Mouse (Mus musculus) large intestine, adult 2 months (tissue): Measurements from ENCODE around the gene Dmac1. TPM values are rescaled to one million over a fixed set of nuclear protein-coding genes. Genes with fewer than 3 reads are reported as not detected.
"Not testable (repeated sequence)": the region's sequence is repeated elsewhere in the genome, so short reads cannot be mapped to it uniquely, and the experiment has no call there.

Source experiments
- DNase-seq: peaks from one replicate; pipeline ENCODE4 v3.0.0-alpha.2; 2012; ENCODE audit warnings: low read depth, low spot score
- WGBS: fragments of 180-500 bp; shearing (Covaris S2); methylation state at CpG from one replicate; pipeline ENCODE4 v1.1.7; 2018; 5-methylcytosine and 5-hydroxymethylcytosine counted together
- polyA plus RNA-seq: library from polyadenylated mRNA; depleted of rRNA; stranded (reverse); fragments of >200 nt; gene quantifications from 2 replicates; pipeline ENCODE4 v1.2.3, GENCODE M21; 2012; rRNA removed

The Dmac1 gene
- polyA plus RNA-seq: 41.2 and 44.4 TPM in 2 replicates

DNA sequence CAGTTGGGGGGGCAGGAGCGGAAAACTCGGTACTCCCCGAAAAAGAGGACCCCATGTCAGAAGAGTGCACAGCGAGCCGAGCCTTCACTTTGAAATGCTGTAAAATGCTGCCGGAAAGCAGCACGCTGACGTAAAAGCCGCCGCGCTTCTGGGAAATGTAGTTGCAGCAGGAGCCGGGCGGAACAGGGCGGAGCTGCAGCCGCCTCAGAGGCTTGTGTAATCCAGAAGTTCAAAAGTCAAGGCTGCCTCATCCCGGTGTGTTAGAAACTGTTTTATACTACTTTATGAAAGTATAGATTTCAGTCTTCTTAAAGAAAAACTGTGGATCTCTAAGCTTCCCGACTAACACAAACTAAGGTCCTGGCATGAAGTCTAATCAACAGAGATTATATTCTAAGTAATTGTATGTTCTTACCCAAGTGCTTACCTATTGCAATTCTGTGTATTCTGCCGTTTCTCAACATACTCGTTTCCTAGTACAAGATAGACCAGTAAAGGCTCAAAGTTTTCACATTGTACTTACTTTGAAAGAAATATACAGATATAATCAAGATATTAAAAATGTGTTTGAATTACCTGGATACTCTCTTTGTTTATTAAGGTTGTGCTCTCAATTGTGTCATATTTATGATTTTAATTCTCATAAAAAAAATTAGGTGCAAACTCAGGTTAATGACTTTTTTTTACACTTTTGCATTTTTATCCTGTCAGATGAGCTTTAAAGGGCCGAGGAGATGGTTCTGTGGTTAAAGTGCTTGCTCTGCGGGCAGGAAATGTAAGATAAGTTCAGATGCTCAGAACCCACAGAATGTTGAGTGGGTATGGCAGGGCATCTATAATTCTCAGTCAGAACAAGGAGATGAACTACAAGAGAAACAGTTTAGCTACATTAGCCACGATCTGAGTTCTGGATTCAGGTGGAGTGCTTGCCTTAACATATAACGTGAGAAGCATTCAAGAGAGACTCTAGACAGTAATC lies at the start of gene Dmac1:
Gene Dmac1, minus strand, starts transcription at position 109 of the 979 bp plus-strand sequence.
- DNase-seq: peak; percentile 84
- WGBS: 15% methylated on average over 23 of the region's 23 CpGs

DNA sequence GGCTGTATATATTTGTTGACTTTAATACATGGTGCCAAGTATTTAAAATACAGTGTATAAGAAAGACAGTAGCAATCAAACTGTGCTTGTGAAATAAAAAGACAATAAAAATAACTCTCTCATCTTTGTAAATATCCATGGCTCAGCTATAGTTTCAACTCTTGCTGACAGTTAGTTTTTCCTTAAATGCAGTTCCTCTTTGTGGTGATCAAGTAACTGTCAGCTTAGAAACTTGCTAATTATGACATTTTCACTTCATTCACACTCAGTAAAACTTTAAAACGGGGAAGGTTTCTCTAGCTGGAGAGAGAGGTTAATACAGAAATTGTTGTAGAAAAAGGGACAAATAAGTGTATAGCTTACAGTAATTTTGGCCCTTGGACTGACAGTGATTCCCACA lies 37.3 kb upstream of the Dmac1 start:
- WGBS: 72% methylated on average over 1 of the region's 1 CpGs
- no peak for DNase-seq

DNA sequence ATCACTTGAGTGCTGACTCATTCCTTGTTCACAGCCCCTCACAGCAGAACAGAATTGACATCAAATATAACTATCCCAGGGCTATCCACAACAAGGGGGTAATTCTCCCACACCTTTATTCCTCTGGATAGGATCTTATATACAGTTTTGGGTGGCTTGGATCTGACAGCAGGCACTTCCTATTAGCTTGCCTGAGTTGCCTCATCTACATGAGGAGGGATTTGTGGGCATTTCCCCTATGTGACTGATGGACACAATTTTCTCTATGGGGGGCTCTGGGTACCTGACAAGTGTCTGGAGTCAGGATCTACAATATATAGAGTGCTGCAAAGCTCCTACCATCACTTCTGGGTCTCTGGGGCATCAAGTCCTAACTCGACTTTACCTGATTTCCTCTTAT lies 36.9 kb upstream of the Dmac1 start:
- no peak for DNase-seq
- 62% methylated on average over 1 of the region's 1 CpGs for WGBS

DNA sequence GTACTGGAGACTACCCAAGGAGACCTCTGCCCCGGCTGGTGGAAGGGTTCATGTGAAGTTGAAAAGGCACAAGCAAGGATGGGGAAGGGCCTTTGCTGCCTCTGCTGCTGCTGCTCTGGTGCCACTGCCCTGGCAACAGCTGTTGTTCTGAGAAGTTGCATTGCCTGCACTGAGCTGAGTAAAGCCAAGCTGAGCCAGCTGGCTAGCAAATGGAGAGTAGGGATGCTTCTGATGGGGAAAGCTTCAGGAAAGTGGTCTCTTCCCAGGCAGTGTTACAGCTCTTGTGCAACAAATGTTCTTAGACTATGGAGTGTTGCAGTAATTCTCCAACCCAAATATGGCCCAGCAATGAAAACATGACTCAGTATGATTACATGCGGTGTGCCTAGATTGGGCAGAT lies 33.8 kb upstream of the Dmac1 start:
- DNase-seq: no peak
- 86% methylated on average over 2 of the region's 2 CpGs for WGBS

DNA sequence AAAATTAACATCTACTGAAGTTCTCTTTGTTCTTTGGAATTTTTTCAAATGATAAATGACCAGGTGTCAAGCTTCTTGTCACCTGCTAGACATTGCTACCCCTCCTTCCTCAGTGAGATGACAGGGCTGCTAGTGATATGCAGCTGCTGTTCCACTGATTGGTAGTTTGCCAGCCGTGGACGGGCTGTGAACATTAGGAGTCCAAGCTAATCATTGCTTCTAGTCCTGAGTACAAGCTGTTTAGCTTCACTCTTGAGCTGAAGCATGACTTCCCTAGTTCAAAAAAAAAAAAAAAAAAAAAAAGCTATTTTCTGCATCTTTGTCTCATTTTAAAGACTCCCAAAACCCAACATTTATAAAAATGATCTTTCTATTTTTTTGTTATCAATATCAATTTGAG lies 33.2 kb upstream of the Dmac1 start:
- 68% methylated on average over 2 of the region's 2 CpGs for WGBS

DNA sequence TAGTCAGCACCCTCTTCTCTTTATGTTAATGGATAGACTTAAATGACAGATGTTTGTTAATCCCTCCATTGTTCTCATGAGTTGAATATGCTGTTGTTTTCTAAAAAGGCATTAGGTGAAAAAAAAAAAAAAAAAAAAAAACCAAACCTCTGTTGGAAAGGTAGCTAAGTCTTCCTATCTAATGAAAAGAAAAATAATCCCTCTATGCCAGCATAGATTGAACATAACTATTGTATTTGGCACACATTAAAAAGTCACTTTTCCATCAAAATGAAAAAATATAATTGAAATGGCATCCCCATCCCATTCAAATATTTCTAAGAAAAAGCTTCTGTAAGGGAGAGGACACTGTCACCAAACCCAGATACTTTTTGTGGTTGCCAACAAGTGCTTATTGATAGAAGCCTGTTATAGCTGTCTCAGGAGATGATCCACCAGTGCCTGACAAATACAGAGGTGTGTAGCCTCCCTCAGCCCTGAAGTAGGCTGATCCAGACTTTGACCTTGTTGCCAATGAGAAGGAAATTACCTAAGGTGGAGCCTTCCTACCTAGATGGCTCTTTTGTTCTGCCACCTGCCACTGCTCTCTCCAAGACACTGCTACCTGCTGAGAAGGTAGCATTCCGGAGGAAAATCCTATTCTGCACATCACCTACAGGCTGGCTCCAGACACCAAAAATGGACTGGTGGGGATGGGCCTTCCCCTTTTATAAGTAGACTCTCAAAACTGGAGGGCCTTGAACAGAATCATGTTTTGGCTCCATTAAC lies 22.3 kb upstream of the Dmac1 start:
- WGBS: 47% methylated on average over 1 of the region's 1 CpGs

More for the DNA sequence above, 33.2 kb upstream of the Dmac1 start:
- DNase-seq: no peak

DNA sequence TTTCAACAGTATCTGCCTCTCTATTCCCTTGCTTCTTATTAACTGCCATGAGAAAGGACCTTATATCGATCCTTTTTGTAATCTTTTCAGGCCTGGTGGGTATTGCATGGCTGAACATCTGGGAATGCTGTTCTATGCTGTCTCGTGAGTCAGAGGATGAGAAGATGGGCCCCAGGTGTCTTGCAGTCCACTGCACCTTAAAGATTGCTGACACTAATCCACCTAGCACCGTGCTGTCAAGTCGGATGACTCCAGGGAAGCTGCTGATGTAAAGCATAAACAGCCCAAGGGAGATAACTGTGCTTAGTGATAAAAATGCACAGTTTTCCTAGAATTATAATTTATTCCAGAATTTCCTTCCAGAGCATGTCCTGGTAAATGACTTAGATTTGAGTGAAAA lies 14.2 kb upstream of the Dmac1 start:
- DNase-seq: no peak
- 74% methylated on average over 4 of the region's 4 CpGs for WGBS

More for the DNA sequence above, 22.3 kb upstream of the Dmac1 start:
- DNase-seq: no peak

DNA sequence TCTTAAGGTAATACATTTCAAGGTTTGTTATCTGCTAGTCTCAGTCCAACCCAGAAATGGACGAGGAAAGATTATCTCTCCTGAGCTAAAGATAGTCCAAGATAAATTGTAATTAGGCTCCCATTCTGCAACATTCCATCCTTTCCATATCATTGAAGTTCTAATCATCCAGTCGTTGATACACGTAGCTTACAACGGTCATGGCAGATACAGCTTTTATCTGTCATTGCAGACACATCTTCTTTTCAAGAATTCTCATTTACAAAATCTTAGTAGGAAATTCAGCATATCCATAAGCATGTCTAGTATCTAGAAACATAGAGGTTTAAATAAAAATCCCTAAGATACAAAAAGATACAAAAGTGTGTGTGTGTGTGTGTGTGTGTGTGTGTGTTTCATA lies 13.0 kb upstream of the Dmac1 start:
- no peak for DNase-seq
- 88% methylated on average over 4 of the region's 4 CpGs for WGBS

DNA sequence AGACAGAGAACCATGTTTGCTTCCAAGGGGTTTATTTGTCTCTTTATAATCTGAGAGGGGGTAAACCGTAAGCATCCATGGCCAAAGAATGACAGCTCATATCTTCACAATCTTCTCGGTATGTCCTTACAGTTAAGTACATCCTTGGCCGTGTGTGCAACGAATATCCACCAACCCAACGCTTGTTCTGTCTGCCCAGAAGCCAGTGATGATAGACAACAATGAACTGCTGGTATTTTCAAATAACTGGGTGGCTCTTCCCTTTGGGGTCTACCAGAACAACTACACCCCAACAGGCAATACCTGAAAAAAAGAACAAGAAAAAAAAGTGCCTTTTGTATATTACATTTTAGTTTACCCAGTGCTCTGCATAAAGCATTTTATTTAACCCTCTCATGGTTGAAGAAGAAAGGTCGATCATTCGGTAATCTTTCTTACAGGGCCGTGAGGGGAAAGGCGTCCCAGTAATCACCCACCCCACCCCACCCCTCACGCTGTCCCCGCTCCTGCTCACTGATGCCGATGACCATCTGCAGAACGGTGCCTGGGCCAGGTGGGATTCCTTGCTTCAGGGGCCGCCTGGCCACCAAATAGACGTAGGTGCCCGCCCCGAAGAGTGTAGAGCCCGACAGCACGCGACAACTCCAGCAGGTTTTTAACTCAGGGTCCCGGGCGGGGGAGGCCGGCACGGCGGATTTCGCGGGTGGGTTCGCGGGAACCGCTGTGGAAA lies 473 bp downstream of the Dmac1 start:
- DNase-seq: no peak
- 5% methylated on average over 30 of the region's 30 CpGs for WGBS

DNA sequence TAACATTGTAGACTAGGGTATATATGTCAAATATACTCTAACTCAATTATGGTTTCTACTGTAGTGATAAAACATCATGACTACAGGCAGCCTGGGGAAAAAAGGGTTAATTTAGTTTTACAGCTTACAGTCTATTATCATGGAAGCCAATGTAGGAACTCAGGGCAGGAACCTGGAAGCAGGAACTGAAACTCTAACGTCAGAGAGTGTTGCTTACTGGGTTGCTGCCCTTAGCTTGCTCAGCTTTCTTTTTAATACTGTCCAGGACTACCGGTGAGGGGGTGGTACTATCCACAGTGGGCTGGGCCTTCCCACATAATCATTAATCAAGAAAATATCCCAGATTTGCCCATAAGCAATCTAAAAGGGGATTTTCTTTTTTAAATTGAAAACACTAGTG lies 2.4 kb downstream of the Dmac1 start:
- WGBS: 65% methylated on average over 2 of the region's 2 CpGs
- no peak for DNase-seq

DNA sequence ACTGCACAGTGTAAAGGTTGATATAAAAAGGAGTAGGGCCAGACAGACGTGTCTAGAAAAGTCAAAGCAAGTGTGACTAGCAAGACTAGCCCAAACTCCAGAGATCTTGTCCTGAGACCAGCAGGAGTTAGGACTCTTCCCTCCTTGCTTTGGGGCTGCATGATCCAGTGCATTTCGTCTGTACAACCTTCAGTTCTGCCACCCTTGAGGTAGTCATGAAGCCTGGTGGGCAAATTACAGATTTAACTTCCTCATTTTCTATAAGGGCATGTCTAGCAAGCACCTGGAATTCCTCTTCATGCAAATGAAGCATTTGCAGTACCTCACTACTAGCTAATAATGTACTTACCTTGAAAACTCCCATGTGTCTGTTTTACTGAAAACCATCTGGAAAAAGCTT lies 10.2 kb downstream of the Dmac1 start:
- 80% methylated on average over 2 of the region's 2 CpGs for WGBS
- DNase-seq: no peak

DNA sequence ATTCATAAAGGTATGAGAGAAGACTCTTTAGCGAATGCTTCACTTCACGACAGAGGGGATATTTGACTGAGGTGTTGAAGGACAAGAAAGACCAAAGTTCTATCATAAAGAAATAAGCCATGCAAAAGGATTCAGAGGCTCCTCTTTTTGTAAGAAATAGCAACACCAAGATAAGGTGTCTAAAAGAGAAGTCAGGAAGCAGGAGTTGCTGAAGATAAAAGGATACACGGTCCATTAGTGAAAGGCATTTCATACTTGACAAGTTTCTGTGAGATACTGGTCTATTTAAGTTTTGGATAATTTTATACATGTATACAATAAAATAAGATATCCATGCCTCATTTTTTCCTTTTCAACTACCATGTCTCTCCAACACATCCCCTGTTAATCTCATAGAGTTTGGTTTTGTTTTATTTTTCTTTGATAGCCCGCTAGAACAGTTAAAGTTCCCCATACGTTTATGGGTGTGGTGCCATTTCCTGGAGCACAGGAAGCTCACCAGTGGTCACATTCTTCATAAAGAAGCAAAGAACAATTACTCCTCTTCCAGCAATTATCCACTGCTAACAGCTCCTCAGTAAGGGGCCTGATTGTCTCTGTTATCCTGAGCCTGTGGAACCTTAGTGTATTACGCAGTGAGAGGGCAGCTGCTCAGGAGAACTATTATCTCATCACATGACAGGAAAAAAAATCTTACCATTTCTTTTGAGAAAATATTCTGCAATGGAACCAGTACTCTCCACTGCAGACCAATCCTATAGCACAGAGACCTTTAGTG lies 11.1 kb downstream of the Dmac1 start:
- no peak for DNase-seq
- 67% methylated on average over 6 of the region's 6 CpGs for WGBS

DNA sequence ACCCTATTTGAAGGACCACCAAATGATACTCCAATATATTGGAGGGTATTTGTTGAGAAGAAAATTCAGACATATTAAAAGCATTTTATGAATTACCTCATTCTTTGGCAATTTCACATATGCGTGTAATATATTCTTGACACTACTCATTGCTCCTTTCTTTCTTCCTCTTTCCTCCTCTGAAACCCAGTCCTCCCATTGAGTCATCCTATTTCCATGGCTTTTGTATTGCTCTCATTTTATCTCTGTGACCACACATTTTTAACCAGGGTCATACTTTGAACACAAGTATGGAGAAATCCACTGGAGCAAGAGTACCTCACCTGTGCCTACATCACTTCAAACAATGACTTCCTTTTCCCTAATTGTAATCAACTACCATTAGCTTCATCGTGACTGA lies 13.9 kb downstream of the Dmac1 start:
- no peak for DNase-seq
- WGBS: 83% methylated on average over 2 of the region's 2 CpGs

DNA sequence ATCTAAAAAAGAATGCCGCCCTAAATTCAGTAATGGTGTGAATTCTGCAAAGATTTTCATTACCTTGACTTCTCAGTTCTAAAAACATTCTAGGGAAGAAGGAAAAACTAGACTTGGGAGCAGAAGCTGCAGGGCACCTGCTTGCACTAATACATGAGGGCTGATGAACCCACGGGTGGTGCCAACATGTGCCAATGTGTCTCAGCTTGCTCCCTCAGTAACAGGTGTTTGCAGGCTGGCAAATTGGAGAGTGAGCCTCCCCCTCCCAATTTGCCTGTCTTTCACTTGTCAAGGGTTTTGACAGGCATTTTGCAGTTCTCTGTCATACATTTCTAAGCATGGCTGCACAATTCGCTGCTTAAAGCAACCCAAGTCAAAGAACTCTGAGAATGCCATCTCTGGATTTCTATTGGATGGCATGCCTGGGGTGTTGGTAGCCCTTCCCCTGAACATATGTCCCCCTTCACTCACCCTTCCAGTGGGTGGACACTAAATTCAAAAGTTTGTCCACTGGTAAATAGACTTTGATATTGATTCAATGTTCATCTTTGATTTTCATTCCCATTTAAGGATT lies 14.5 kb downstream of the Dmac1 start:
- 87% methylated on average over 3 of the region's 3 CpGs for whole genome bisulfite sequencing
- DNase-seq: no peak

DNA sequence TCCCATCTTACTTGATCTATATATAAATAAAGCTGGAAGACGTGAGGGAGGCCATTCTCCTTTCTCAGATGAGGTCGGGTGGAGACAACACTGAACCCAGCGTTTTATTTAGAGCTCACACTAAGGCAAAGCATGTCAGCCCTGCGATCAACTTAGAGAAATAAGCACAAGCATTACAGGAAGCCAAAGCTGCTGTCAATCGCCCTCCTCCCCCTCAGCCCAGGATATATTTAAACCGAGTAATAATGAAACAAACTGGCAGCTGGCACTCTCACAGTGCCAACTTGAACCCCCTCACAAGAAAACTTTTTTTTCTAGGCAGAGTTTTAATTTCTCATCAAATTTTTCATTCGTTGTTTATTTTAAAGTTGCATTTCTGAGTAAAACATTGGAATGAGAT lies 15.7 kb downstream of the Dmac1 start:
- WGBS: 52% methylated on average over 7 of the region's 7 CpGs

DNA sequence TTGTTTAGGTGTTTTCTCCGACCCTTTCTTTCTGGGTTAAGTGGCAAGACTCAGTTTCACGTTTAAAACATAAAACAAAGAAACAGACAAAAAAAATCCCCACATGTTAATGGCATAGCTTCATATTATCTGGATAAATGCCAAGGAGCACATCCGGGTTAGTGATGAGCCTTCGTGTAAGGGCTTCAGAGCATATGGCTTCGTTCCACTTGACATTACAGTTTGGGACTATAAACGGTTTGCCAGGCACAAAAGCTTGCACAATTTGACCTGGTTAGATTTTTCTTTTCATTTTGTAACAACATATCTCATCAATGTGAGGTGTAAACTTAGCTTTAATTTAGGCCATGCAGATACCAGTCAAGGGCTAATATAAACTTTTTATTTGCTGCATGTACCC lies 17.9 kb downstream of the Dmac1 start:
- WGBS: 48% methylated on average over 6 of the region's 6 CpGs
- DNase-seq: no peak

More for the DNA sequence above, 15.7 kb downstream of the Dmac1 start:
- DNase-seq: no peak

DNA sequence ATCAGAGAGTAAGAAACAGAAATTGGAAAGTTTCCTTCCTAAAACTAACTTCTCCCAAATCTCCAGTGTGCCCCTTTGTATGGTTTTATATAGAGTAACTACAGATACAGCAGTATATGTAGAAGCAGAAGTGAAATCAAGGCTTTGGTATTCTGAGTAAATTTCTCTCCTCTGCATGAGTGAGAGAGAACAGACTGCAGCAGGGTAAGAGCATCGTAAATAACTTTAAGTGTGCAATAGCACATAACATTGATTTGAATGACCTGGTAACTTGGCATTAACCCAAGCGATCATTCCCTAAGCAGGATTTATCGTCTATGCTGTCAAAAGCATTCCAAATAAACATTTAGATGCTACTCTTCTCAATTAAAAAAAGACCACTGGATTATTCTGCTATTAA lies 18.7 kb downstream of the Dmac1 start:
- 32% methylated on average over 3 of the region's 3 CpGs for WGBS

DNA sequence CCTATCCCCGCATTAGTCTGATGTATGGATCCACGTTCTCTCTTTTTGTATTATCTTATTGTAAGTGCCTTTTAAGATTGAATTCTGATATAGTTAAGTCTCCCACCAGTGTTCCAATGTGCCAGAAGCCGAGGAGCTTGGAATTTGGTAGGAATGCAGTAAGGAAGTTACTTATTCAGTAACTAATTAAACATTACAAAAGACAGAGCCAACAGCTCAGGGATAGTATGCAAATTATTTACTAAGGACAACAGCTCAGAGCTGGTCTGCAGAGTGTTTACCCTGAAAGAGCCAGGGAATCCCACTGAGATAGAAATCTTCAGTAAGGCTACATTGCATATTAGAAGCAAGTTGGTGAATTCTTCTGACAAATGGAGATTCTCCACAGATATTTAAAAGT lies 43.5 kb downstream of the Dmac1 start:
- 48% methylated on average over 3 of the region's 3 CpGs for WGBS
- DNase-seq: not testable (repeated sequence)

More for the DNA sequence above, 18.7 kb downstream of the Dmac1 start:
- no peak for DNase-seq
